Mouse (Mus musculus) ES-Bruce4 (cell line): ENCODE measurements around the gene Ccng2.

Experiments used
- CTCF ChIP-seq: IDR thresholded peaks from one replicate; pipeline ENCODE4 v1.8.1; 2011; ENCODE audit warnings: low read depth, low read length
- POLR2A ChIP-seq: IDR thresholded peaks from one replicate; pipeline ENCODE4 v1.8.1; 2011; ENCODE audit warnings: low read length; ENCODE audit not compliant: insufficient read depth

GRCm38 (mm10) chr5:93283109-93283508, 16.1 kb downstream of the Ccng2 start:
- TF ChIP-seq CTCF (no peak), POLR2A (no peak)
